Mouse (Mus musculus): ENCODE data around the gene Mgrn1.

GRCm38 (mm10) chr16:4964731-4965391, 78.8 kb downstream of the Mgrn1 start:
- TF ChIP-seq CTCF (IDR thresholded peaks at IDR 0.05; ENCODE audit: control insufficient read depth, insufficient read depth, low read length) = no peak
- no peak for TF ChIP-seq POLR2A (IDR thresholded peaks at IDR 0.05; ENCODE audit: borderline replicate concordance, control insufficient read depth, low read depth, low read length)

All from bone marrow, adult 2 months (tissue).